Mouse (Mus musculus) heart, embryonic 10.5 days (tissue): ENCODE data around the gene Tns1. TPM values are rescaled to one million over a fixed set of nuclear protein-coding genes. Genes with fewer than 3 reads are reported as not detected.
A peak's percentile ranks its signal among the peaks of the same experiment; 100 is the strongest.

Source experiments
- DNase-seq: peaks from one replicate; pipeline ENCODE4 v3.0.0-alpha.2; 2017; ENCODE audit warnings: low spot score
- H3K27ac ChIP-seq: fragments of 300-500 bp; sonication (generic); 2 replicates; pipeline ENCODE4 v1.5.1; 2016; ENCODE audit warnings: mild to moderate bottlenecking
- H3K27me3 ChIP-seq: fragments of 300-500 bp; sonication (generic); 2 replicates; pipeline ENCODE4 v1.6.1; 2016; ENCODE audit warnings: mild to moderate bottlenecking; ENCODE audit not compliant: poor library complexity, insufficient read depth, severe bottlenecking
- H3K36me3 ChIP-seq: fragments of 300-500 bp; sonication (generic); 2 replicates; pipeline ENCODE4 v1.6.1; 2016; ENCODE audit warnings: mild to moderate bottlenecking, moderate library complexity
- H3K4me1 ChIP-seq: fragments of 300-500 bp; sonication (generic); 2 replicates; pipeline ENCODE4 v1.6.1; 2016; ENCODE audit warnings: mild to moderate bottlenecking
- H3K4me3 ChIP-seq: fragments of 300-500 bp; sonication (generic); 2 replicates; pipeline ENCODE4 v1.5.1; 2016; ENCODE audit warnings: mild to moderate bottlenecking, moderate library complexity
- H3K9me3 ChIP-seq: fragments of 300-500 bp; sonication (generic); 2 replicates; pipeline ENCODE4 v1.6.1; 2016; ENCODE audit warnings: mild to moderate bottlenecking, moderate library complexity
- WGBS: fragments of 180-500 bp; shearing (Covaris S2); methylation state at CpG from one replicate; pipeline ENCODE4 v1.1.7; 2016; 5-methylcytosine and 5-hydroxymethylcytosine counted together
- polyA plus RNA-seq: library from polyadenylated mRNA; unstranded; fragments of >200 nt; fragmentation: Nextera tagmentation; extraction: Ambion mirVana; gene quantifications from 2 replicates; pipeline ENCODE4 v1.2.1, GENCODE M21; 2016

Tns1 gene
- polyA plus RNA-seq, 1 experiment from 2014 or later = 49.8 TPM

- 72% methylated on average over 3 of the region's 3 CpGs for WGBS
- H3K9me3 ChIP-seq = no peaks in the 10 kb centered on the region
- peak overlapping the region; percentile 52; the same call in 1 of the 2 replicates for H3K27ac ChIP-seq
- no peaks in the 10 kb centered on the region for H3K27me3 ChIP-seq
- no peak for DNase-seq
- H3K4me1 ChIP-seq = peaks cover 87% of the 10 kb centered on the region
- H3K36me3 ChIP-seq = peaks cover 6% of the 10 kb centered on the region; the same call in 1 of the 2 replicates
- H3K4me3 ChIP-seq = no peak overlapping the region
These were observed 119.2 kb downstream of the Tns1 start for GRCm38 (mm10) chr1:74005020-74005419.

- no peak for DNase-seq
- Histone ChIP-seq H3K4me1 (peaks cover 87% of the 10 kb centered on the region), H3K36me3 (peaks cover 6% of the 10 kb centered on the region; the same call in 1 of the 2 replicates), H3K27ac (peak overlapping the region; percentile 49; the same call in 1 of the 2 replicates), H3K9me3 (no peaks in the 10 kb centered on the region), H3K4me3 (no peak overlapping the region), H3K27me3 (no peaks in the 10 kb centered on the region)
- WGBS = 59% methylated on average over 2 of the region's 2 CpGs
These were observed 120.5 kb downstream of the Tns1 start for GRCm38 (mm10) chr1:74003723-74004122.

DNA sequence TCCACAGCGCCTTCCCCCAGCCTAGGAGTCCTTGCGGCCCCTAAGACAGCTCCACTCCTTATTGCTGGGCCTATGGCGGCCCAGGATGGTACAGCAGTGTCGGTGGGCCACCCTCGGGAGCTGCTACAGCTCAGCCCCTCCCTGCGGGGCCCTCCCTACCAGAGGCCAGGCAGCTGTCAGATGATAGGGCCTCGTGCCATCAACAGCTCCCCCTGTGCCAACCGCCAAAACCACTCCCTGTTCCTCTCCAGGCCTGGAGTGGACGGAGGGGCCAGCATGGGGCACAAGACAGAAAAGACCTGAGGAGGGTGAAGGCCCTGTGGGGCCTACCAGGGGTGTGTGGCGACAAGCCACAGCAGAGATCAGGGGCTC is 122.8 kb downstream of the Tns1 start:
- Histone ChIP-seq H3K9me3 (no peaks in the 10 kb centered on the region), H3K4me1 (peaks cover 83% of the 10 kb centered on the region), H3K27me3 (no peaks in the 10 kb centered on the region), H3K27ac (peak overlapping the region; percentile 88), H3K36me3 (peaks cover 19% of the 10 kb centered on the region), H3K4me3 (no peak overlapping the region)
- no peak for DNase-seq
- WGBS = 42% methylated on average over 10 of the region's 10 CpGs

GRCm38 (mm10) chr1:74000810-74001448 is 123.3 kb downstream of the Tns1 start:
- peaks cover 21% of the 10 kb centered on the region for H3K36me3 ChIP-seq
- no peaks in the 10 kb centered on the region for H3K9me3 ChIP-seq
- no peak overlapping the region for H3K4me3 ChIP-seq
- no peaks in the 10 kb centered on the region for H3K27me3 ChIP-seq
- H3K27ac ChIP-seq = peak overlapping the region; percentile 88
- DNase-seq = no peak
- 65% methylated on average over 2 of the region's 2 CpGs for WGBS
- peaks cover 86% of the 10 kb centered on the region for H3K4me1 ChIP-seq

DNA sequence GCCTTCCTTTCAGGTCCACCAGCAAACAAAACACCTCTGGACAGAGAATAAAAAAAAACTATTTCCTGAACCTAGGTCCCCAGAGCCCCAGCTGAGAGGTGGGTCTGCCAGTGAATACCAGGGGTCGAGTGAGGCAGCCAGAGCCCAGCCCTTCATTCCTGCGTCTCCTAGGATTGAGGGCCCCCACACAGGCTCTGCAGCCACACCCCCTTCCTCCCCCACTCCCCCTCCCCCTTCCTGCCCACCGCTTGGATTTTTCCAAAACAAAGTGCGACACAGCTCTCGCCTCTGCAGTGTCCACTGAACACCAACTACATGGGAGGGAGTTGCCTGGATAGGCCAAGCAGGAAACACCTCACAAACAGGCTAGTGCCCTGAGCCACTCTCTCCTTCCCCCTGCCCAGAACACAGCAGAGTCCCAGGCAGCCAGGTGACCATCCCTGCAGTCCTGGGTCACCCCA is 124.0 kb downstream of the Tns1 start:
- no peak overlapping the region; the same call in 1 of the 2 replicates for H3K4me3 ChIP-seq
- no peaks in the 10 kb centered on the region for H3K27me3 ChIP-seq
- 3% methylated on average over 5 of the region's 5 CpGs for WGBS
- peaks cover 90% of the 10 kb centered on the region for H3K4me1 ChIP-seq
- peak overlapping the region; percentile 88 for H3K27ac ChIP-seq
- H3K36me3 ChIP-seq = peaks cover 26% of the 10 kb centered on the region
- DNase-seq = no peak
- H3K9me3 ChIP-seq = no peaks in the 10 kb centered on the region

DNA sequence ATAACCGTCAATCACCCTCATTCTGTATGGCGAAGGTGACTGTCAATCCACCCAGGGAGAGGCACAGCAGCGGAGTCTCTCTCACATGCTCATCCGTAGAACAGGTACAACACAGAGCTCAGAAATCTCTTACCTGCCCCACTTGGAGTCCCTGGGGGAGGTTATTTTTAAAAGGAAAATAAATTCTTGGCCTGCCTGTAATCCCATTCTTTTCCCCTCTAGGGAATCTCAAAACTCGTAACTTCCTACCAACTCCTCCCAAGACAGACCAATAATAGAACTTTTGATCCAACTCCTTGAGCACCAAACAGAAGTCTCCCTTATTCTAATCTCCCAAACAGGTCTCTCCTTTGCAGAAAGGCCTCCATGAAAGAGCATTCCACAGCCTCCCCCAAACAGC is 124.7 kb downstream of the Tns1 start:
- peaks cover 30% of the 10 kb centered on the region for H3K36me3 ChIP-seq
- peaks cover 91% of the 10 kb centered on the region for H3K4me1 ChIP-seq
- no peak overlapping the region for H3K4me3 ChIP-seq
- DNase-seq = no peak
- H3K9me3 ChIP-seq = no peaks in the 10 kb centered on the region
- H3K27me3 ChIP-seq = no peaks in the 10 kb centered on the region
- 63% methylated on average over 5 of the region's 5 CpGs for WGBS
- peak overlapping the region; percentile 88 for H3K27ac ChIP-seq

- 29% methylated on average over 5 of the region's 5 CpGs for WGBS
- Histone ChIP-seq H3K9me3 (no peaks in the 10 kb centered on the region), H3K36me3 (peaks cover 30% of the 10 kb centered on the region), H3K4me3 (no peak overlapping the region), H3K27me3 (no peaks in the 10 kb centered on the region), H3K27ac (peak overlapping the region; percentile 88), H3K4me1 (peaks cover 96% of the 10 kb centered on the region)
- DNase-seq = no peak
These were observed 125.3 kb downstream of the Tns1 start for GRCm38 (mm10) chr1:73998925-73999375.

- no peak overlapping the region for H3K4me3 ChIP-seq
- WGBS = 45% methylated on average over 9 of the region's 9 CpGs
- peaks cover 30% of the 10 kb centered on the region for H3K36me3 ChIP-seq
- 0 out of 2 replicates have a peak, but pooled peaks cover 3% of the 10 kb centered on the region for H3K27me3 ChIP-seq
- no peak for DNase-seq
- H3K9me3 ChIP-seq = no peaks in the 10 kb centered on the region
- peaks cover 91% of the 10 kb centered on the region for H3K4me1 ChIP-seq
- peak overlapping the region; percentile 88 for H3K27ac ChIP-seq
These were observed 126.0 kb downstream of the Tns1 start for GRCm38 (mm10) chr1:73998131-73998865.

DNA sequence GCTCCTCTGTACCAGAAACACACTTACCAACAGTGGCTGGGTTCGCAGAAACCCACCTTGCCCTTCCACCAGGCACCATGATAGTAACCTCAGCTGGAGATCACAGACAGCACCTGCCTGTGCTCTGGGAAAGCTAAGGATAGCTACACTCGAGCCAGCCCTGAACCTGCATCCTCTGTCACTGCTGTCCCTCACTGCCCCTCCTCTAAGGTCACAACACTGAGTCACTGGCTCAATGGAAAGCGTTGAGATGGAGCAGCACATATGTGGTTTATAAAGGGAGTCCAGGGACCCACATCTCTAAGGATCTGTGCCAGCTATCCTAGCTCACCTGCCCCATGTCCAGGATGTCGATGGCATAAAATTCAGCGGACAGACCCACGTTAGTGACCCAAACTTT is 126.9 kb downstream of the Tns1 start:
- 0 out of 2 replicates have a peak, but pooled peaks cover 4% of the 10 kb centered on the region for H3K27me3 ChIP-seq
- H3K36me3 ChIP-seq = peaks cover 34% of the 10 kb centered on the region
- 80% methylated on average over 6 of the region's 6 CpGs for WGBS
- no peak overlapping the region for H3K4me3 ChIP-seq
- no peak for DNase-seq
- peak overlapping the region; percentile 56; the same call in 1 of the 2 replicates for H3K27ac ChIP-seq
- peaks cover 84% of the 10 kb centered on the region for H3K4me1 ChIP-seq
- H3K9me3 ChIP-seq = no peaks in the 10 kb centered on the region

GRCm38 (mm10) chr1:73996650-73997049 is 127.6 kb downstream of the Tns1 start:
- H3K27me3 ChIP-seq = peaks cover 11% of the 10 kb centered on the region; the same call in 1 of the 2 replicates
- DNase-seq = no peak
- H3K27ac ChIP-seq = no peak overlapping the region
- peaks cover 84% of the 10 kb centered on the region for H3K4me1 ChIP-seq
- peaks cover 38% of the 10 kb centered on the region for H3K36me3 ChIP-seq
- no peak overlapping the region for H3K4me3 ChIP-seq
- H3K9me3 ChIP-seq = no peaks in the 10 kb centered on the region
- 78% methylated on average over 3 of the region's 3 CpGs for WGBS

DNA sequence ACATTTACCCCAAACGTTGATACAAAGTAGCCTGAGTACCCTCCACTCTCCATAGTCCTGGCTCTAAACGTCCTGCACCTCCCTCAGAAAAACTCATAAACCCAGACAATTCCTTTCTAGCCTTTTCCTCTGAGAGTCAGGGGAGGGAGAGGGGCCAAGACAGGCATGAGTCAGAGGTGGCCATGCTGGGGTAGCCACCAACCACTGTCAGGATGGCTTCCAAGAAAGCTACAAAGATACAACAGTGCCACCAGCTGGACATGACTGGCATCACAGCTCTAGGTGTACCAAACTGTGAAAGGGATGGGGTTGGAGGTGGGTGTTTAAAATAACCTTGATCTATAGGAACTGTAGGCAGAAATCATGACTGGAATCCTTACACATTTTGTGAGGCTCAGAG is 128.0 kb downstream of the Tns1 start:
- DNase-seq = no peak
- Histone ChIP-seq H3K4me1 (peaks cover 79% of the 10 kb centered on the region), H3K9me3 (no peaks in the 10 kb centered on the region), H3K27ac (no peak overlapping the region; the same call in 1 of the 2 replicates), H3K4me3 (no peak overlapping the region), H3K36me3 (peaks cover 40% of the 10 kb centered on the region), H3K27me3 (peaks cover 16% of the 10 kb centered on the region; the same call in 1 of the 2 replicates)
- 52% methylated on average over 2 of the region's 2 CpGs for WGBS

DNA sequence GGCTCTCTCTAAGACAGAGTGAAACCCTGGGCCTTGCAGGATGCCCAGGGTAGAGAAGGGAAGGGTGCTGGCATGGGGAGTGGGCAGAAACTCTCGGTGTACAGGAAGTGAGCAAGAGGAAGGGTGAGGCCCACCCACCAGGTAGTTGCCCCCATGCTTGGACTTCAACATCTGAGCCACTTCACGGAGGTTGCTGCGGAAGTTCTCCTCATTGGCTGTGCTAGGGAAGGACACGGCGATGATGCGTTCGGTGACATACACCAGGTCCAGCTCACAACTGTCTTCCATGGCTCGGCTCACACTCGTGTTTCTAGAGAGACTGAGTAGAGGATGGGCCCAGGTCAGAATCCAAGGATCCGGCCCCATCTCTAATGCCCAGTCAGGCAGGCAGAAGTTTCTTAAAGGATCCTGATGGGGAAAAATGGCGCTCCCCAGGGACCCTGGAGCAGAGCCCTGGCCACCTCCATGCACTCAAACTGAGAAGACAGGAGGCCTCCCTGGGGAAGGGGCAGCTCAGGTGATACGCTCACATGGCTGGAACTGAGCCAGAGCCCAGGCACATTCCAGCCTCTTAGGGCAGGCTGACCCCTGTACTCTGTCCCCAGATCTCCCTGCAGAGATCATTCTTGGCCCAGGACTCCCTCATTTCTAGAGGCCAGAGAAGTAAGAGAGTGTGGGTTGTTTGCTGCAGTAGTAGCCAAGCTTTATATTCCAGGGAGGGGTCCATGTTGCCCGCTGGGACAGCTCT is 129.0 kb downstream of the Tns1 start:
- 67% methylated on average over 13 of the region's 13 CpGs for WGBS
- H3K27ac ChIP-seq = peak overlapping the region; percentile 56; the same call in 1 of the 2 replicates
- no peak overlapping the region for H3K4me3 ChIP-seq
- peaks cover 70% of the 10 kb centered on the region for H3K4me1 ChIP-seq
- no peak for DNase-seq
- no peaks in the 10 kb centered on the region for H3K9me3 ChIP-seq
- H3K27me3 ChIP-seq = peaks cover 24% of the 10 kb centered on the region
- peaks cover 49% of the 10 kb centered on the region for H3K36me3 ChIP-seq
